Mouse (Mus musculus) lung, adult 2 months (tissue): Measurements from ENCODE around the gene Smyd3.

Experiments used
- CTCF ChIP-seq: fragments of 200-500 bp; IDR thresholded peaks from 2 replicates; pipeline ENCODE4 v1.5.1; 2011; ENCODE audit warnings: mild to moderate bottlenecking, low read length, control low read depth; ENCODE audit not compliant: insufficient read depth
- POLR2A ChIP-seq: fragments of 200-500 bp; IDR thresholded peaks from 2 replicates; pipeline ENCODE4 v1.6.1; 2011; ENCODE audit warnings: low read depth, mild to moderate bottlenecking, control low read depth, low read length, borderline replicate concordance; ENCODE audit errors: extremely low read depth

DNA sequence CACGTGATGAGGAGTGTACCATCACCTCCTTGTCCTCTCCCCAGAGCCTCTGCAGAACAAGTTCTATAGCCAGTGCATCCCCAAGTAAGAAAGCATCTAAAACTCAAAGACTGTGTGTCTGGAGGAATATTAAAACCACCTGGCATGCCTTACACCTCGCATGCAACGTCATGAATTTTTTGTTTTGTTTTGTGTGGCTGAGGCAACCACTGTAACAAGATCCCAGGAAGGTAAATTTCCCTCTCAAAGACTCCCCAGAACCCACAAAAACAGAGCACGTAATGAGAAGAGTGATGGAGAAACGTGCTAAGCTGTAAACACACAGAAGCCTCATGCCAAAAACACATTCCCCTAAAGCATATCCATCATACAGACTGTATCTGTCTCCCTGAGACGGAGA, 222.2 kb downstream of the Smyd3 start:
- TF ChIP-seq CTCF (no peak), POLR2A (no peak)
